Mouse (Mus musculus): ENCODE results near the gene Olfr267. TPM values are rescaled to one million over a fixed set of nuclear protein-coding genes. Genes with fewer than 3 reads are reported as not detected.

Gene Olfr267
- not detected for total RNA-seq (2023)

GRCm38 (mm10) chr4:58787616-58788015 lies at the start of gene Olfr267:
TSS of gene Olfr267 (minus strand) at chr4:58787716.

Other genes with a start within 250 kb of the Olfr267 start
- gene Lpar1, start 233.8 kb downstream of the Olfr267 start, total RNA-seq (2023) = under 1 TPM in 1 of 2 experiments, not detected in 1; 0.26 TPM
- gene Ecpas, start 125.0 kb upstream of the Olfr267 start, total RNA-seq (2023) = 10 to 100 TPM; 74.9 to 95.6 TPM
- gene Zkscan16, start 155.9 kb upstream of the Olfr267 start, total RNA-seq (2023) = not detected
- 10 to 100 TPM; 22.0 to 23.0 TPM for gene Ptgr1, start 199.4 kb upstream of the Olfr267 start, total RNA-seq (2023)
- gene Dnajc25, start 207.3 kb upstream of the Olfr267 start, total RNA-seq (2023) = 1 to 10 TPM; 5.8 to 7.1 TPM
- 1 to 10 TPM; 2.1 to 2.3 TPM for gene Gm20503, start 215.5 kb upstream of the Olfr267 start, total RNA-seq (2023)
- gene Gng10, start 247.4 kb upstream of the Olfr267 start, total RNA-seq (2023) = 10 to 100 TPM; 83.1 to 98.3 TPM

Data from neutrophil, adult 83 days (primary cell).